Mouse (Mus musculus) lung, adult 2 months (tissue): ENCODE results near the gene Fam187b. TPM values are rescaled to one million over a fixed set of nuclear protein-coding genes. Genes with fewer than 3 reads are reported as not detected.
"Not testable (repeated sequence)": the region's sequence is repeated elsewhere in the genome, so short reads cannot be mapped to it uniquely, and the experiment has no call there.

Experiments used
- DNase-seq: peaks from one replicate; pipeline ENCODE4 v3.0.0; 2022
- H3K4me1 ChIP-seq: fragments of 200-500 bp; 2 replicates; pipeline ENCODE4 v1.6.1; 2011; ENCODE audit warnings: low read length; ENCODE audit not compliant: control insufficient read depth, insufficient read depth
- H3K4me3 ChIP-seq: fragments of 200-500 bp; replicated peaks from 2 replicates; pipeline ENCODE3; 2011; ENCODE audit warnings: low read depth, mild to moderate bottlenecking, control low read depth, low read length; ENCODE audit errors: extremely low read depth
- CTCF ChIP-seq: fragments of 200-500 bp; IDR thresholded peaks from 2 replicates; pipeline ENCODE4 v1.5.1; 2011; ENCODE audit warnings: mild to moderate bottlenecking, low read length, control low read depth; ENCODE audit not compliant: insufficient read depth
- POLR2A ChIP-seq: fragments of 200-500 bp; IDR thresholded peaks from 2 replicates; pipeline ENCODE4 v1.6.1; 2011; ENCODE audit warnings: low read depth, mild to moderate bottlenecking, control low read depth, low read length, borderline replicate concordance; ENCODE audit errors: extremely low read depth
- WGBS: fragments of 180-500 bp; shearing (Covaris S2); methylation state at CpG from one replicate; pipeline ENCODE4 v1.1.7; 2018; 5-methylcytosine and 5-hydroxymethylcytosine counted together
- polyA plus RNA-seq: library from polyadenylated mRNA; depleted of rRNA; stranded (reverse); fragments of >200 nt; gene quantifications from 2 replicates; pipeline ENCODE4 v1.2.3, GENCODE M21; 2012; rRNA removed

The Fam187b gene
- 5.7 and 7.2 TPM in 2 replicates for polyA plus RNA-seq

DNA sequence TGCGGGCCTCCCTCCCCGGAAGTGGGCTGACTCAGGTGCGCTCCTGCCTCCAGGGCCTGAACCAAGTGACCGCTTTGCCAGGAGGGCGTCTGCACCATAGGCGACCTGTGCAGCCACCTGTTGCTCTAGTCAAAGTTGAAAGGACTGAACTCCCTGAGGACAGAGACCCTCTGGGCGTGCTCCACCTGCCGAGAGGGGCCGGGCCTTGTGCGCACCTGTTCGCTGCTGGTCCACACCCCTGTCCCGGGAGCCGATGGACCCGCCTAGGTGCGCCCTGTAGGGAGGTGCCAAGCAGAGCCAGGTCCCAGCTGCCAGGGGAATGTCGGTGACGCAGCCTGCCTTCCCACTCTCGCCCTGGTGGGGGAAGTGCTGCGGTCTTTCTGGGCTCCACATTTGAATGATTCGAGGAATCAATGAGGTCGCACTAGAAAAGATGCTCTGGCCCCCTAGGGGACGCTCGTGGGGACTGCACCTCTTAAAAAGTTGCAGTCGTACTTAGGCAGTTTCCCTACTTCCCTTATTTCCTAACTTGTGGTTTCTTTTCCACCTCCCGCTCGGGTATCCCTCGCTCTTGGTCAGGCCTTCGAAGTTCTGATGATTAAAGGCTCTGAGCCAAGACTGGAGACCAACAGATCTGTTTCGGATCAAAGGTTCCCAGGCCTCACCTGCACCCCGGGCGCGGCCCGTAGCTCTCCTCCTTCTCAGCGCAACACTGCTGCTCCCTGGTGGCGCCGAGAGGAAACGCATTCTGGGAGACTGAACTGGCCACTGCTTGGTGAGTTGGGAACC is at the start of gene Fam187b:
Gene Fam187b (plus strand): TSS at position 290 of the 789 bp plus-strand sequence.
- TF ChIP-seq CTCF: peak; percentile 90
- peak; percentile 68; the same call in 1 of the 2 replicates for TF ChIP-seq POLR2A
- Histone ChIP-seq H3K4me3 (peak within 1 kb of the TSS; percentile 74), H3K4me1 (no peaks in the 10 kb centered on the region)
- DNase-seq: peak; percentile 90
- WGBS: under 1% methylated on average over 37 of the region's 37 CpGs

DNA sequence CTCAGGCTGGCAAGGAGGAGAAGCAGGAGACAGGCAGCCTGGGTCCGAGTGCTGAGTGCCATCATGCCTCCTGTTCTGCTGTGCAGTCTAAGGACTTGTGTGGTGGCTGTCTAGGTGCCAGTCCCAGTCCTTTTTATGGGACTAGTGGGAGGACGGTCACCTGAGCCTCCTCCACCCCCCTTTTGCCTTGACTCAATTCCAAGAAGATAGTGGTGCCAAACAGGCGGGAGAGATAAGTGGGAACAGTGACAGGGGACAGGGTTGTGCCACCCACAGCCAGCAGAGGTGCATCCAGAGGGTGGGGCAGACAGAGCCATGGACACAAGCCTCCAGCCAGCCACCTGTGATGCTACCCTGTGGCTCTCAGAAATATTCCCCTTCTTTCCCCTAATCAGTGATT is 49.5 kb upstream of the Fam187b start:
- WGBS: 44% methylated on average over 3 of the region's 3 CpGs
- no peak overlapping the region for H3K4me3 ChIP-seq

GRCm38 (mm10) chr7:30924581-30924980 is 49.0 kb upstream of the Fam187b start, which contains the start of gene Hamp2:
TSS of gene Hamp2 (minus strand) at chr7:30924681.
- WGBS: 62% methylated on average over 2 of the region's 2 CpGs
- not testable (repeated sequence) for H3K4me1 ChIP-seq, DNase-seq, H3K4me3 ChIP-seq

More for the DNA sequence above, 49.5 kb upstream of the Fam187b start:
- no peak for DNase-seq
- H3K4me1 ChIP-seq: no peaks in the 10 kb centered on the region
- TF ChIP-seq CTCF (no peak), POLR2A (no peak)

DNA sequence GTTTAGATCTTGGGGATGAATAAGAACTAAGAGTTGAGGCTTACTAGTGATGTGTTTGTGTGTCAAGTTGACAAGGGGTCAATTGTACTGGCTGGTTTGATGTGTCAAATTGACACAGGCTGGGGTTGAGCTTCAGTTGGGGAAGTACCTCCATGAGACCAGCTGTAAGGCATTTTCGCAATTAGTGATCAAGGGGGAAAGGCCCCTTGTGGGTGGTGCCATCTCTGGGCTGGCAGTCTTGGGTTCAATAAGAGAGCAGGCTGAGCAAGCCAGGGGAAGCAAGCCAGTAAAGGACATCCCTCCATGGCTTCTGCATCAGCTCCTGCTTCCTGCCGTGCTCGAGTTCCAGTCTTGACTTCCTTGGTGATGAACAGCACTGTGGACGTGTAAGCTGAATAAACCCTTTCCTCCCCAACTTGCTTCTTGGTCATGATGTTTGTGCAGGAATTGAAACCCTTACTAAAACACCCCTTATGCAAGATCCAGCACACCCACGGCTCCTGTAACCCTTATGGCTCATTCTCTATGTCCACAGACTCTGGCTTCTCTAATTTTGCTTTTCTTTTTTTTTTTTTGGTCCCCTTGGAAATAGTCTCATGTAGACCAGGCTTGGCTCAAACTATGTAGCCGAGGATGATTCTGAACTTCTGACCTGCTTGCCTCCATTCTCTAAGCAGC is 38.0 kb upstream of the Fam187b start:
- DNase-seq, H3K4me3 ChIP-seq, H3K4me1 ChIP-seq: not testable (repeated sequence)
- 53% methylated on average over 6 of the region's 6 CpGs for WGBS

- WGBS: 73% methylated on average over 1 of the region's 1 CpGs
- H3K4me3 ChIP-seq, DNase-seq, H3K4me1 ChIP-seq: not testable (repeated sequence)
Observed at GRCm38 (mm10) chr7:30940070-30940469, 33.5 kb upstream of the Fam187b start.

DNA sequence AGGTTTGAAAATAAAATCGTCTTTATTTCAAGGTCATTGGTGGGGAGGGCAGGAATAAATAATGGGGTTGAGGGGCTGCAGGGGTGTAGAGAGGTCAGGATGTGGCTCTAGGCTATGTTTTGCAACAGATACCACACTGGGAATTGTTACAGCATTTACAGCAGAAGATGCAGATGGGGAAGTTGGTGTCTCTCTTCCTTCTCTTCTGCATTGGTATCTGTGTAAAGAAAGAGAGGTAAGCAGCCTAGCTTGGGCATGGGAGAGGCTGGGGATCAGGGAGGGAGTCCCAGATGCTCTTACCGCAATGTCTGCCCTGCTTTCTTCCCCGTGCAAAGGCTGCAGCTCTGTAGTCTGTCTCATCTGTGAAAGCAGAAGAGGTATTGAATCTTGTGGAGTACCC is 31.2 kb upstream of the Fam187b start:
- 35% methylated on average over 3 of the region's 3 CpGs for WGBS
- H3K4me1 ChIP-seq, DNase-seq, H3K4me3 ChIP-seq: not testable (repeated sequence)

GRCm38 (mm10) chr7:30943909-30944635 is 29.5 kb upstream of the Fam187b start, which contains the start of gene Hamp:
TSS of gene Hamp (minus strand) at chr7:30944032.
- no peak for DNase-seq
- no peak for TF ChIP-seq POLR2A
- no peak for TF ChIP-seq CTCF
- WGBS: 54% methylated on average over 9 of the region's 9 CpGs
- Histone ChIP-seq H3K4me1 (no peaks in the 10 kb centered on the region), H3K4me3 (no peak within 1 kb of the TSS)

DNA sequence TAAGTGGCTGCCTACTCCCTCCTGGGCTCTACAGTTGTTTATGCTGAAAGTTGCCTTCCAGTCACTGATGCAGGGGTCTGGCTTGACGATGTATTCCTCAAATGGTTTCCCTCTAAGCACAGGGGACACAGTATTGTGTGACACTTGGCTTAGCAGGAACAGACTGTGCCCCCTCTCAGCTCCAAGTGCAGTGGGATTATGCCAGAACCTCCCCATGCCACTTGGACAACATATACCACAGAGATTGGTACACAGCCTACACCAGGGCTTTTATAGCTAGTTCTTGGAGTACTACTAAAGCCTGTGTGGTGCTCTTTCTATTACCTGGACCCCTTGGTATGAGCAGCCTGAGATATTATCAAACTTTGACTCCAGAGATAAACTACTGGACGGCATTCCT is 28.9 kb upstream of the Fam187b start:
- not testable (repeated sequence) for H3K4me3 ChIP-seq, DNase-seq, H3K4me1 ChIP-seq
- WGBS: 52% methylated on average over 2 of the region's 2 CpGs

GRCm38 (mm10) chr7:30945466-30945865 is 28.1 kb upstream of the Fam187b start:
- not testable (repeated sequence) for H3K4me1 ChIP-seq, H3K4me3 ChIP-seq, DNase-seq
- 80% methylated on average over 7 of the region's 7 CpGs for WGBS

- H3K4me3 ChIP-seq: no peak overlapping the region
- no peak for DNase-seq
- TF ChIP-seq CTCF (no peak), POLR2A (no peak)
- no peaks in the 10 kb centered on the region for H3K4me1 ChIP-seq
- WGBS: 95% methylated on average over 7 of the region's 7 CpGs
Observed at GRCm38 (mm10) chr7:30945876-30946275, 27.7 kb upstream of the Fam187b start.

DNA sequence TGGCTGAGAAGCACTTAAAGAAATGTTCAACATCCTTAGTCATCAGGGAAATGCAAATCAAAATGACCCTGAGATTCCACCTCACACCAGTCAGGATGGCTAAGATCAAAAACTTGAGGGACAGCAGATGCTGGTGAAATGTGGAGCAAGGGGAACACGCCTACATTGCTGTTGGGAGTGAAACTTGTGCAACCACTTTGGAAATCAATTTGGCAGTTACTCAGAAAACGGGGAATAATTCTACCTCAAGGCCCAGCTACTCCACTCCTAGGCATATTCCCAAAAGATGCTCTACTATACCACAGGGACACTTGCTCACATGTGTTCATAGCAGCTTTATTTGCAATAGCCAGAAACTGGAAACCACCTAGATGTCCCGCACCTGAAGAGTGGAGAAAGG is 23.7 kb upstream of the Fam187b start:
- H3K4me1 ChIP-seq, DNase-seq, H3K4me3 ChIP-seq: not testable (repeated sequence)
- WGBS: 56% methylated on average over 3 of the region's 3 CpGs
